Mouse (Mus musculus): ENCODE results near the gene Sfxn5. TPM values are rescaled to one million over a fixed set of nuclear protein-coding genes. Genes with fewer than 3 reads are reported as not detected.

Sfxn5 gene
- total RNA-seq, 2 experiments from 2014 or later = 2.8 to 5.1 TPM

GRCm38 (mm10) chr6:85232045-85232444 is 101.2 kb downstream of the Sfxn5 start:
- DNase-seq = no peak

GRCm38 (mm10) chr6:85231469-85231868 is 101.8 kb downstream of the Sfxn5 start:
- DNase-seq = no peak

DNA sequence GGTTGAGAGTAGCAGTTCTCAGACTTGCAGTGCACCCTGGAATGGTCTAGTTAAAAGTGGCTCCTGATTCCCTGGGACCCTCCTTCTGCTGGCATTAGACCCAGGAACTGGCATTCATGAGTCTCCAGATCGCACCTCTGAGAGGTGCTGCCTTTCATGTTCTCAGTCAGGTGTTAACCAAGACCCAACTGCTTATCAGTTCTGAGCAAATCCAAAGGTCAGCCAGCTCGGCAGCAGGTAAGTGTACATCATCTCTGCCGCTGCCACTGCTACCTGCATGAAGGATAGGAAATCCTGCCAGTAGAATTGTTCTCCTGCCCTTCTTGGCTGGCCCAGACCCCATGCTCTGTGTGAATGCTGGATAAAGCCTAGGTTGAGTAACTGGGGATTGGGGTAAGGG is 102.5 kb downstream of the Sfxn5 start:
- DNase-seq = no peak

DNA sequence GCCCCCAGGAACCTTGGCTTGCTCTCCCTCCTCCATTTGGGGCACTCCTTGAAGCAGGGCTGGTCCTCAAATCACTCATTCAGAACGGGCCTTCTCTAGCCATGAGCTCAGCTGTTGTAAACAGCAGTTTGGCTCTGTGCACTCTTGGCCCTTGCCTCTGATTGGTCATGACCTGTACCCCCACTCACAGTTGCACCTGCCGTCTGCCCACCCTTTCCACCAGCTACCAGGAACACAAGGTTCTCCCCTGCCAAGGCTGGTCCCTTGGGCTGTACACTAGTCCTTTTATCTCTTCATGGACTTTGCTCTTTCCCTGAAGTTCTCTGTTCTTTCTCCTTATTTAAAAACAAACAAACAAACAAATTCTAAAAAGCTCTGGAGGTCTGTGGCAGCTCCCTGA is 105.7 kb downstream of the Sfxn5 start:
- DNase-seq = no peak

GRCm38 (mm10) chr6:85226570-85226969 is 106.7 kb downstream of the Sfxn5 start:
- no peak for DNase-seq

DNA sequence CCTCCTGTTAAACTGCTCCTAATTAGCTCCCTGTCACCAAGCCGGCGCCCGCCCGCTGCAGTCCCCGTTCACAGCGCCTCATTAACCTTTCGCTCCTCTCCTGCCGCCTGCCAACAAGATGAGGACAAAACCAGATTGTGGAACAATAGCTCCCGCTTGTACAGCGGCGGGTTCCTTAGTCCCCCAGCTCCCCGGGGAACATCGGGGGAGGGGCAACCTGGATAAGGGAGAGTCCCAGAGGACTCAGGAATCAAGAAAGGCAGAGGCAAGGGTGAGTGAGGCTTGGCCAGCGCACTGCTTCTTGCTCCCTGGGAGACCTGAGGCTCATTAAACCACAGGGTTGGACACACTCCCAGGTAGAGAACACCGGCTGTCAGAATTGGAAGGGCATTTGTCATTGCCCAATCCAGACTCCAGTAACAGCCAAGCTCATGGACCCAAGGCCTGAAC is 108.8 kb downstream of the Sfxn5 start:
- no peak for DNase-seq

DNA sequence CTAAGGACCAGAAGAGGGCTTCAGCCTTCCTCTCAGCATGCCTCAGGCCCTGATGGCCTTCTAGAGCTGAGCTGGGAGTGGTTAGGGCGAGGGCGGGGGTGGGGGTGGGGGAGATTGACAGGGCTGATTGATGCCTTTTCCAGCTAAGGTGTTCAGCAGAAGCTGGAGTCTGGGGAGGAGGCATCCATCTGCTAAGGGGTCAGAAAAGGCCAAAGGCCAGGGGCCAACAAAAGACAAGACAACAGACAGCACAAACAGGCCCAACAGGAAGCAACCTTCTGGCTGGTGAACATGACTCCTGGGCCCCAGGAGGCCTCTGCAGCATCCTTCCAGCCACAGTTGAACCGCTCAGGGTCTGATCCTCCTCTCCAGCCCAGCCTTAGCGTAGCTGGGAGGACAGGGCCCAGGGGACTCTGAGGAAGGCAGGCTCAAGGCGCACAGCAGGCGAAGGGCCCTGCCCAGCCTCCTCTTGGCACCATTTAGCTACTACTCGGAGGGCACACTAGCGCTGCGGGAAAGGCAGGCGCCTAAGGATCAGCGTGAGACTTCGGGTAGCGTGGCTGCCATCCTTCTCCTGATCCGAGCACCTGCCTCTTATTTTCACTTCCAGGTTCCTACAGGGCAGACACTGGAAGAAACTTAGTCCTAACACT is 109.6 kb downstream of the Sfxn5 start:
- no peak for DNase-seq

GRCm38 (mm10) chr6:85222551-85222950 is 110.7 kb downstream of the Sfxn5 start:
- DNase-seq = no peak

- DNase-seq = no peak
These were observed 112.3 kb downstream of the Sfxn5 start for GRCm38 (mm10) chr6:85220917-85221316.

GRCm38 (mm10) chr6:85219706-85220105 is 113.5 kb downstream of the Sfxn5 start:
- DNase-seq = no peak

DNA sequence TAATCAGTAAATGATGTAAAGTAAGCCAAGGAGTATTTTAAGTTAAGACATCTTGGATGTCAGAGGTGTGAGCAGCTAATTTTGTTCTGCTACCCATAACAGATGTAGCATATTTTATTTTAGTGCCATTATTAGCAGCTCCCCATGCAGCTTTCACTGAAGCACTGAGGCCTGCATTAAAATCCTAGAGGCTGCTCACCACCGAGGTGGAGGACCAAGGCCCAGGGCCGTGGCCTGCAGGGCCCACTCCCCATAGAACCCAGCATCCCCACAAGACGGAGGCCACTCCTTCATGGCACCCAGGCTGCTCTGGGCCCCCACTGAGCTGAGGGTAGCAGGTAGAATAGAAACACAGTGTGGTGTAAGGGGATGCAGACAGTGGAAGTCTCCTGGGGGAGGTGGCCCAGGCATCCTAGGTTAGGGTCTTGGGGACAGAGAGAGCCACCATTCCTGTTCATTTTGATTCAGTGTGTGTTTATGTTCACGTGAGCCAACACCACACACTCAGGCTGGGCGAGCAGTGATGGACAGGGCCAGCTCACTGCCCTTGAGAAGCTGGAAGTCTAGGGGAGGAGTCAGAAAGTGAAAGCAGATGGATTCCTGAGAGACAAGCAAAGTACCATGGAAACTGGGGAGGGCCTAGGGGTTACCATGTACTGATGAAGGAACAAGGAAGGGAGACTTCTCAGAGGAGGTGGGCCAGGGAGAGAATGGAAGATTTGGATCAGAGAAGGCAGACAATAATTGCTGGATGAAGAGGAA is 114.4 kb downstream of the Sfxn5 start:
- no peak for DNase-seq

- no peak for DNase-seq
These were observed 115.0 kb downstream of the Sfxn5 start for GRCm38 (mm10) chr6:85218251-85218650.

- no peak for DNase-seq
These were observed 122.5 kb downstream of the Sfxn5 start for GRCm38 (mm10) chr6:85210686-85211085.

DNA sequence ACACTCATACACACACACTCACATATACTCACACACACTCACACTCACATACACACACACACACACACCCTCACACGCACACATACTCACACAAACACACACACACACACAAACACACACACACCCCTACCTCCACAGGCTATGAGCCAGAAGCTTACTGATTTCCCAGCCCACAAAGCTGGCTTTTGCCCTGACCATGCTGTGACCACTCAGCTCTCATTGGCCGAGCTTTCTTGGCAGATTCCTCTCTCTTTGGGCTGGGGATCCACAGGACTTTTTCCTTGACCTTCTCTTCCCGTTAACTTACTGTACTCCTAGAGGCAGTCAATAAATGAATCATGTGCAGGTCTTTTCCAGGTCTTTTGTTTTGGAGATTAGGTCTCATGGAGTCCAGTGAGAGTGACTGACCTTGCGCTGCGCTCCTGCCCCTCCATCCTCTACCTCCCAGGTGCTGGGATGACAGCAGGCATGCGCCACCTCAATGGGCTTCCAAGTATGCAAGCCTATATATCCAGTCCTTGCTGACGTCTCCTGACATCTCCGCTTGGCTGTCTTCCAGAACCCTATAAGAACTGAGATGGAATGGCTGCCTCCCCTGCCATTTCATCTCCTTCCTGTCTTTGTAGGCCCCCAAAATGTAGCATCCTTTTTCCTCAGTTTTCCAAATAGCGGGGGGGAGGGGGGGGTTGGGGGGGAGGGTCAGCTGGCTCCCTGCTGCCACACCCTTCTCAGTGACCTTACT is 123.8 kb downstream of the Sfxn5 start:
- no peak for DNase-seq

DNA sequence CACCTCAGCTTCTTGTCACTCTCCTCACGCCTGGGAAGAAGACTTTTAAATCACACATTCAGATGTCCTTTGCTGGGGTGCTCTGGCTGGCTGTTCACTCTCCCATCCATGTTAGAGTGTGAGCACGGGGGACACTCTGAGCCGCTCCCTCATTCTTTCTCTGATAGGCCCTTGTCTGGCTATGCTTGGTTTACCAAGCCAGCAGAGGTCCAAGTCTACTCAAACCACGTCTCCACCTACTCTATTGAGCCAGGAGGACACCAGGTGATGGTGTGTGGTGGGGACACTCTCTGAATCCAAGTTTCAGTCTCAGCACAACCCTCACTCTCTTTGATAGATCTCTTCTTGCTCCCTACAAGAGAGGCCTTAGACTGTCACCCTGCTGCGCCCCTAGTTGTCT is 125.9 kb downstream of the Sfxn5 start:
- DNase-seq = no peak

- no peak for DNase-seq
These were observed 126.3 kb downstream of the Sfxn5 start for GRCm38 (mm10) chr6:85206939-85207285.

GRCm38 (mm10) chr6:85206182-85206938 is 126.9 kb downstream of the Sfxn5 start:
- DNase-seq = no peak

DNA sequence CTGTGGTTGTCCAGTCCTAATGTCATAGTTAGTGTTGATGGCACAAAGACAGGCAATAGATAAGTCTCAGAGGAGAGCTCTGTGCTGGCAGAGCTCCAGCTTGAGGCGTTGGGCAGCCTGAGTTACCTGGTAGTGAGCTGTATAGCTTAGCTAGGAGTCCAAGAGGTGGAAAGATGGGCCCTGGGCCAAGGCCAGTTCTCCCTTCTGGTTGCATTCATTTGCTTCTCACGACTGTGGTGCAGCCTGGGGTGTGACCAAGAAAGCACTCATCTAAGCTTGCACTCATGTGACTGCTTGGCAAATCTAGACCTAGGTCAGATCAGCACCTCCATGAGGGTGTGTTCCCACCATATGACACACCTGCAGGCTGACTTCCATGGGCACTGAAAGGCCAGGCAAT is 135.3 kb downstream of the Sfxn5 start:
- DNase-seq = no peak

DNA sequence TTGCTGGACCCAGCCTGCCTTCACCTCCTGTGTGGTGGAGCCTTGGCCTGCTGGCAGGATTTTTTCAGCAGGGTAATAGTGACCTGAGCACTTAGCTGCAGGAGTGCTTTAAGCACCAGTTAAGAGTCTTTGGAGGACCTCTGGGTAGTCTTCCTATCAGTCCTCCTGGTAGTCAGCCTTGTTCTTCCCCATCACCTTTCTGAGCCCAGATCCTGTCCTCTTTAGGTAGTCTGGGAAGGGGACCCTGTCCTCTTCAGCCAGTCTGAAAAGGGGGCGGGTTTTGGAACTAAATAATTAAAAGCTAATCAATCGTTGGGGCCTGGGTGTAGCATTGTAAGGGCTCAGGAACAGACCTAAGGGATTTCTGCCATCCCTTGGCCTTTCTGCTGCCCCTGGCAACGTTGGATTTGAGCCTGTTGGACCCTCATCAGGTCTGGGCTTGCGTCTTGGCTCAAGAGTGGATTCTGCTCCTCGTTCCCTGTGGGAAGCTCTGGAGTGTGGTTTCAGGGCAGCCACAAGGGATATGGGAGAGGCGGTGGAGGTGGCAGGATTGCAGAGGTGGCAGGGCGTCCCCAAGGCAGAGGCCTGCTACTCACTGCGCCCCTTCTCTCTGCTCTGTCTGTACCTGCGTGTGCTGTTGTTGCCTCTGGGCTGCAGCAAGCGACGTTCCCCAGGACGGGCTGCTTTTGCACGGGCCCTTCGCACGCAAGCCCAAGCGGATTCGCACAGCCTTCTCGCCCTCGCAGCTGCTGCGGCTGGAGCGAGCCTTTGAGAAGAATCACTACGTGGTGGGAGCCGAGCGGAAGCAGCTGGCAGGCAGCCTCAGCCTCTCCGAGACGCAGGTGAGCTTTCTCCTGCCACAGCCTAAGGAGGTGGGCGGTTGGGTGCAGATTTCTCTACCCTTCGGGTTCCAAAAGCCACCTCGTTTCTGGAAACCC is 139.6 kb downstream of the Sfxn5 start:
- DNase-seq = no peak

DNA sequence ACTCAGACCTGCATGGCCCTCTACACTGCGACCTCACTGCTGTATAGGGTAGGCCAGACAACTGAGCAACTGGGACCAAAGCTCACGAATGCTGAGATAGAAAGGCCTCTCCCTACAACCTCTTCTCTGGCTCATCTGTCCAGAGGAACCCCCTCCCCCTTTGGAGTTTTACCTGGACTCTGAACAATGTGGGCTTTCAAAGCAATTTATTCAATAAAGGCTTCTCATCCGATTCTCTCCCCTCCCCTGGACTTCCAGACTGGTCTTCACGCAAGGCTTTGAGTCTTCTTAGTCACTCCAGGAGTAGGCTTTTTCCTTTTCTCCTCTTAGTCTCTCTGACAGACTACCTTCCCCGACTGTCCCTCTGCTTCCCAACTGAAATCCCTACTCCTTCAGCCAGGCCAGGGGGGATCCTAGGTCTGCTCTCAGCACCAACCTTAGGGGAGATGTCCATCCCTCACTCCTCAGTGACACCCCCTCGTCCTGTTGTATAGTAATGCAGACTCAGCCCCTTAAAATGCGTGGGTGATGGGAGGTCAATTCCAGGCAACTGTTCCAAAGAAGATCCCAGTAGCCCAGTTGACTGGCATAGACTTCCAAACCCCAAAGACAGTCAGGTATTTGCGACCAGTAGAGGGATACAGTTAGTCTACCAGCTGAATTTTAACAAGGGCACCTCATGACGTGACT is 141.3 kb downstream of the Sfxn5 start:
- DNase-seq = no peak

DNA sequence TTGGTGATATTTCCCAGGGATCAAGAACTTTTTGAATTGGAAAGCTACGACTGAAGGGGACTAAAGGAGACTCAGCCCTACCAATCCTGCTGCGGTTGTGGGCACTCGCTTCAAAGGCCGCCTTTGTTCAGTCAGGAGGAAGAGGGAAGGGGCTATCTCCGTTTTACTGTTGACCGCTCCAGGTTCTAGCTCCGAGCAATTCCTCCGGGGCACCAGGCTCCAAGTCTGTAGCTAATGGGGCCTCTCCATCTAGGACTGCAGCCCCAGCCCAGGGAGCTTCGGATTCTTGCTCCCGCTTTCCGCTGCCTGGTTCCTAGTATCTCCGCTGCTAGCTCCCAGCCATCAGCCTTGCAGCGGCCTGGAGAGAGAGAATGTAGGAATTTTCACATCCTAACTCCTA is 142.6 kb downstream of the Sfxn5 start:
- no peak for DNase-seq

All from gastrocnemius, postnatal 10 days (tissue).